9 mouse cellular contexts compared by ENCODE assay signal in genomic region chr2:165914298-165914697, GRCm38 (mm10). TPM values are rescaled to one million over a fixed set of nuclear protein-coding genes. Genes with fewer than 3 reads are reported as not detected.
DNase-seq lines count a peak whose midpoint lies in the region; ATAC-seq and TF ChIP-seq lines count a peak whose summit lies in the region.
"Had no signal": no experiment of that assay in that cellular context is flagged by ENCODE, and none has a peak within 500 bp of the region (broad histone marks: within the 10 kb centered on the region; RNA-seq: fewer than 3 reads in every experiment).

No protein-coding gene starts in this region.

- peak; percentile 74; the same call in 1 of the 2 replicates for ATAC-seq in cerebellum, adult (ENCODE audit: insufficient number of reproducible peaks, low FRiP score, low TSS enrichment)
- peak; percentile 82 for ATAC-seq in forebrain, embryonic 14.5 days
- peak; percentile 68 for ATAC-seq in liver, postnatal 0 days
- peak; percentile 78; the same call in 1 of the 2 replicates for ATAC-seq in neural tube, embryonic 15.5 days (ENCODE audit: low FRiP score)

- H3K36me3 ChIP-seq in E14TG2a.4 (ENCODE audit: insufficient read depth, low read length) = no peaks in the 10 kb centered on the region
- H3K36me3 ChIP-seq in forebrain, embryonic 14.5 days (ENCODE audit: control insufficient read depth, insufficient read depth, low read length) = no peaks in the 10 kb centered on the region
- no peaks in the 10 kb centered on the region for H3K36me3 ChIP-seq in liver, postnatal 0 days (replicated peaks; ENCODE audit: insufficient read depth, low read length)
- no peaks in the 10 kb centered on the region for H3K36me3 ChIP-seq in neural tube, embryonic 15.5 days

- H3K9me3 ChIP-seq in E14TG2a.4 (ENCODE audit: low read length) = no peaks in the 10 kb centered on the region
- no peaks in the 10 kb centered on the region for H3K9me3 ChIP-seq in forebrain, embryonic 14.5 days (replicated peaks; ENCODE audit: control insufficient read depth, low read length)
- H3K9me3 ChIP-seq in liver, postnatal 0 days (ENCODE audit: low read length) = no peaks in the 10 kb centered on the region
- no peaks in the 10 kb centered on the region for H3K9me3 ChIP-seq in neural tube, embryonic 15.5 days (replicated peaks)

- no peak overlapping the region for H3K27ac ChIP-seq in forebrain, embryonic 14.5 days (ENCODE audit: low read depth, low read length)
- H3K27ac ChIP-seq in liver, postnatal 0 days (ENCODE audit: low read depth) = no peak overlapping the region
- no peak overlapping the region for H3K27ac ChIP-seq in neural tube, embryonic 15.5 days (replicated peaks)
- H3K27ac ChIP-seq: macrophage had no signal

- DNase-seq in forebrain, embryonic 14.5 days (ENCODE audit: low spot score) = peak; percentile 89
- DNase-seq in heart, postnatal 14 days = peak; percentile 97
- peak; percentile 94 for DNase-seq in layer of hippocampus, adult 11-12 months (ENCODE audit: low spot score)
- peak; percentile 92 for DNase-seq in liver, postnatal 0 days
- peak; percentile 97 for DNase-seq in testis, postnatal 10 days (ENCODE audit: low spot score)

- no peak for TF ChIP-seq EP300 in liver, postnatal 0 days (IDR thresholded peaks at IDR 0.05; ENCODE audit: low read depth)

- no peak overlapping the region for H3K4me3 ChIP-seq in E14TG2a.4 (replicated peaks; ENCODE audit: low read length)
- H3K4me3 ChIP-seq in forebrain, embryonic 14.5 days (ENCODE audit: low read depth, low read length) = no peak overlapping the region
- H3K4me3 ChIP-seq in liver, postnatal 0 days (ENCODE audit: low read depth, low read length) = no peak overlapping the region
- no peak overlapping the region for H3K4me3 ChIP-seq in neural tube, embryonic 15.5 days (replicated peaks)

- TF ChIP-seq CTCF in E14TG2a.4 (conservative IDR thresholded peaks at IDR 0.05; ENCODE audit: low read length) = peak; percentile 82
- TF ChIP-seq CTCF in liver, postnatal 0 days (IDR thresholded peaks at IDR 0.05; ENCODE audit: low read depth) = peak; percentile 99

- intact Hi-C loops in heart, postnatal 14 days (cut with DNase I) = loop anchor here (1.0 to 2.0 kb wide), 2 partner anchors 88 to 93 kb away; no protein-coding TSS in a partner anchor

- WGBS in forebrain, embryonic 14.5 days = 26% methylated on average over 11 of the region's 11 CpGs
- WGBS in liver, postnatal 0 days (ENCODE audit: insufficient replicate concordance) = 24% methylated on average over 11 of the region's 11 CpGs
- 27% methylated on average over 11 of the region's 11 CpGs for WGBS in neural tube, embryonic 15.5 days

- H3K4me2 ChIP-seq in forebrain, embryonic 14.5 days (ENCODE audit: low read length) = no peak overlapping the region
- H3K4me2 ChIP-seq in liver, postnatal 0 days (ENCODE audit: low read depth, low read length) = no peak overlapping the region
- H3K4me2 ChIP-seq in neural tube, embryonic 15.5 days = no peak overlapping the region

- peaks cover 25% of the 10 kb centered on the region for H3K4me1 ChIP-seq in E14TG2a.4 (replicated peaks; ENCODE audit: low read depth, low read length)
- H3K4me1 ChIP-seq in forebrain, embryonic 14.5 days (ENCODE audit: control insufficient read depth, insufficient read depth, low read length) = no peaks in the 10 kb centered on the region
- no peaks in the 10 kb centered on the region for H3K4me1 ChIP-seq in liver, postnatal 0 days (ENCODE audit: insufficient read depth)
- H3K4me1 ChIP-seq in neural tube, embryonic 15.5 days = no peaks in the 10 kb centered on the region

- peaks cover 22% of the 10 kb centered on the region for H3K27me3 ChIP-seq in E14TG2a.4 (ENCODE audit: insufficient read depth, low read length)
- no peaks in the 10 kb centered on the region for H3K27me3 ChIP-seq in forebrain, embryonic 14.5 days (replicated peaks; ENCODE audit: control insufficient read depth, insufficient read depth, low read length)
- H3K27me3 ChIP-seq in liver, postnatal 0 days (ENCODE audit: insufficient read depth, low read length) = no peaks in the 10 kb centered on the region
- no peaks in the 10 kb centered on the region for H3K27me3 ChIP-seq in neural tube, embryonic 15.5 days (replicated peaks)

- no peak overlapping the region for H3K9ac ChIP-seq in forebrain, embryonic 14.5 days (ENCODE audit: low read length)
- H3K9ac ChIP-seq in liver, postnatal 0 days (replicated peaks) = no peak overlapping the region
- H3K9ac ChIP-seq in neural tube, embryonic 15.5 days (replicated peaks) = no peak overlapping the region

RNA-seq across cellular contexts. Expression of gene Zmynd8, which starts 15.5 kb away (rescaled TPM):
- 43.3 and 58.0 TPM in 2 replicates for polyA plus RNA-seq in forebrain, embryonic 14.5 days (2014; fragmentation: Nextera tagmentation; extraction: Ambion mirVana)
- total RNA-seq in heart, postnatal 14 days (2021) = 10 to 100 TPM; 52.0 to 52.5 TPM
- 16.9 and 21.9 TPM in 2 replicates for polyA plus RNA-seq in liver, postnatal 0 days (2015; fragmentation: Nextera tagmentation; extraction: Ambion mirVana)
- 79.3 and 79.5 TPM in 2 replicates for polyA plus RNA-seq in neural tube, embryonic 15.5 days (2015; fragmentation: Nextera tagmentation; extraction: Ambion mirVana)
